Mouse (Mus musculus) mouse embryonic stem cell (cell line): Measurements from ENCODE around the gene Gatad2b.
"Not testable (repeated sequence)": the region's sequence is repeated elsewhere in the genome, so short reads cannot be mapped to it uniquely, and the experiment has no call there.

ENCODE experiments used
- in situ Hi-C, 2 experiments: fragments of 300-500 bp; cut with MboI; formaldehyde crosslinking; loops; 1 replicate in 1 of 2; 3 replicates in 1 of 2; pipeline ENCODE4 v1.14.3; 2019 to 2020; ENCODE audit warnings: low sequenced_read_pairs in 2 of 2, low pct_unique_long_range_greater_than_20kb in 1 of 2, mixed read lengths in 1 of 2; ENCODE audit not compliant: unreplicated experiment in 1 of 2

Gatad2b gene

DNA sequence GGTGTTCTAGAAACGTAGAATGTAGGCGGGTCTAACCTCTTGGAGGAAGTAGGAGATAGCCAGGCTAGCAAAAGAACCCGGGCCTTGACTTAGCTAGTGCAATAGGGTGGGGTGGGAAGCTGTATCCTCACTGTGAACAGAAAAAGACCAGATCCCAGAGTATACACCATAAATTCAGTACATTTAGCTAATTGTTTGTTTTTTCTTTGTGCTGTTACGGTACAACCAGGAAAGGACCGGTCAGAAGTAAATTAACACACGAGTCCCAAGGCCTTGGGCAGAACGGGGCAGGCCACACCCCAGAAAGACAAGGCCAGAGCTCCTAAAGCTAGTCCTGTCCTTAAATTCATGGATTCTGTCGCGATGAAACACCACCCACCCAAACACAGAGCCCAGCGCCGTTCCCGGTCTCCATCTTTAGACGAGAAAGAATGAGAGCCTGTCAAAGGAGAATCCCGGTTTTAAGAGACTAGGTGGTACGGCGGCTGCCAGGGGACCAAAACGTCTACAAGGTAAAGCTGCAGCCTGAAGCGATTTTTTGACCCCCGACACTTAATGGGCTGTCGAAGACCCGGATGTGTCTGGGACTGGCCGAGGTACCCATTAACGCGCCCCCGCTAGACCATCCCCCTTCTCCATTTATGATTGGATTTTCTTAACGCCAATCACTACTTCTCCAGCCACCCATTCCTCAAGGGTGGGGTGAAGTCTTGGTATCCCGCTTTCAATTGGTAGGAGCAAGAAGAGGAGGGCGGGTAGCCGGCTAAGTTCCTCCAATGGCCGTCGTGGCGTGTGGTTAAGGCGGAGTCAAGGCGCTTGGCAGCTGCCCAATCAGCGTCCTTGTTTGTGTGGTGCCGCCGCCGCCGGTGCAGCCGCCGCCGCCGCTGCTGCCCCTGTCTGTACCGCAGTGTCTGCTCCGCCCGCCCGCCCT lies at the start of gene Gatad2b:
Gene Gatad2b (plus strand): TSS at position 834 of the 931 bp plus-strand sequence.
- in situ Hi-C loops, result no loop called here

DNA sequence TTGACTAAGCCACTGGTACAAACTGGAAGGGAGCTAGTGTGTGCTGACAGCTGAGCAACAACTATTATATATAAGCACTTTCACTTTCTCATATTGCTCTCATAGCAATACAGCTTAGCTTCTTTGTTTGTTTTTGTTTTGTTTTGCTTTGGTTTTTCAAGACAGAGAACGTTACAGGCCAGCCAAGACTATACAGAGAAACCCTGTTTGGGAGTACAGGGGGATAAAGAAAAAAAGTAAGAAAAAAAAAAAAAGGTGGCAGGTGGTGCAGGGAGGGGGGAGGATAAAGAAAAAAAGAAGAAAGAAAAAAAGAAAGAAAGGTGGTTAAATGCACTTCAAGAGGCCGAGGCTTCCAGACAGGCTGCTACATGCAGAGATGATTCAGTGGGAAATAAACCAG lies 47.6 kb upstream of the Gatad2b start:
- in situ Hi-C loops, result no loop called here

DNA sequence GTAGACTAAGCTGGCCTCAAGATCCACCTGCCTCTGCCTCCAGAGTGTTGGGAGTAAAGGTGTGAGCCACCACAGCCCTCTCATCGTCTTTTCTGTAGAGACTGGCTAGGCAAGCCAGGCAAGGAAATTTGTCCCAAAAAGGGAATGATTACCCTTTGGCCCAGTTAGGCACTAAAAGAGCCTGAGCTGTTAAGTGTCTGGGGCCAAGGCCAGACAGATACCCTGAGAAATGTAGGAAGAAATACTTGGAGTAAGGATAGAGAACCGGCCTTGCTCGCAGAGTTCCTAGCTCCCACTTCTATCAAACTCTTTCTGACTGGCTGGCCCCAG lies 45.4 kb upstream of the Gatad2b start:
- in situ Hi-C loops, result no loop called here

DNA sequence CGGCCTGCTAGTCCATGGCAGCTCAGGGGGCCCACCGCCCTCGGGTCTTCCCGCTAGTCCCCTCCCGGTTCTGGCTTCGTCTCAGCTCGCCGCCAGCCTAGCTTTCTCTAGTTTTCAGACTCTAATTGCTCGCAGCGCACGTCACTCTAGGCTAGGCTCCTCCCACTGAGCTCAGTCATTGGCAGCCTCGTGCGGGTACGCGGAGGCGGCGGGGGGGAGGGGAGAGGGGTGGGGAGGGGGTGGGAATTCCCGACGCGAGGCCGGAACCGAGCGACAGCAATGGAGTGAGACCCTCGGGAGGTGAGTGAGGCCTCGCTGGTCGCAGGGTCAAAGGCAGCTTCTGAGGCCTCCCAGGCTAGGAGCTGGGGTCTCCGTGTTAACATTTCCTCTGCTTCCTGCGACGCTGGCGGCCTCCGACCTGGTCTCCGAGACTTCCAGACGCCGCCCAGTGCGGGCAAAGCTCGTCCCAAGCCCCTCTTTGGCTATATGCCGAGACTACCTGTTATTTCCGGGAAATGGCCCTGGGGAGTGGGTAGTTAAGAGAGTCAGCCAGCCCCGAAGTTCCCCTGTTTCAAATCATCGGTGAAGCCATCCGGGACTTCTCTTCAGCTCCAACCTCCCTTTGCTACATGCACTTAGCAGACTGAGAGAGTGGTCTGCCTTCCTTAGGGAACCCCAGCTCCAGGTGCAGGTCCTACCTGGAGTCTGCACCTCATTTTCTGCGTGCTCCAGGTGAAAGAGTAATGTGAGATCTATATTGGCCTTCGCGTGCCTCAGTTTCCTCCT lies 44.8 kb upstream of the Gatad2b start, which contains the start of gene Slc39a1:
Gene Slc39a1 (plus strand): TSS at position 213 of the 786 bp plus-strand sequence.
- in situ Hi-C loops, result no loop called here

DNA sequence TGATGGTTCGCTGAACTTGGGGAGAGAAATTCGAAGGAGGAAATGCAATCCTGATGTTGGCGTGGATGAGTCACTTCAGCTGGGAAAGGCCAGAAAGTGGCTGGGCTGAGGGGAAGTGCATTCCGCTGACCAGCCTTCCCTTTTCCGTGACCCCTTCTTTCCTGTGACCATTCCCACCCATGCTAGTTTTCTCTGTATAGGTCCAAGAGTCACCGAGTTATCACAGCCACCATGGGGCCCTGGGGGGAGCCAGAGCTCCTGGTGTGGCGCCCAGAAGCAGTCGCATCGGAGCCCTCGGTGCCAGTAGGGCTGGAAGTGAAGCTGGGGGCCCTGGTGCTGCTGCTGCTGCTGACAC lies 44.3 kb upstream of the Gatad2b start:
- in situ Hi-C loops, result no loop called here

DNA sequence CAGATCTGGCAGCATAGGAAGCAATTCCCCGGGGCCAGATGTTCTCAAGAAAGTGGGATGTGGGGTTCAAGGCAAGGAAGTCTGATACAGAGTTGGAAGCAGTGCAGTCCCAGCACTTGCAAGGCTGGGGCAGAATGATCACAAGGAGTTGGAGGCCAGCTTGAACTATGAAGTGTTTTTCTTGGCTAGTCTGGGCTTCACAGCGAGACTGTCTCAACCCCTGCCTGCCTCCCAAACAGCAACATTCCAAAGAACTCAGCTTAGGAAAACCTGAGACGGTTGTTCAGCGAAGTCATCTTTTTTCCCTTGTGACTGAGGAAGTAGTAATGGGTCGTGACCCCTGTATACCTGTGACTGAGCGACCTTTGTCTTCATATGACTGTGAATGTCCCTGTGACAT lies 42.2 kb upstream of the Gatad2b start:
- in situ Hi-C loops, result no loop called here

DNA sequence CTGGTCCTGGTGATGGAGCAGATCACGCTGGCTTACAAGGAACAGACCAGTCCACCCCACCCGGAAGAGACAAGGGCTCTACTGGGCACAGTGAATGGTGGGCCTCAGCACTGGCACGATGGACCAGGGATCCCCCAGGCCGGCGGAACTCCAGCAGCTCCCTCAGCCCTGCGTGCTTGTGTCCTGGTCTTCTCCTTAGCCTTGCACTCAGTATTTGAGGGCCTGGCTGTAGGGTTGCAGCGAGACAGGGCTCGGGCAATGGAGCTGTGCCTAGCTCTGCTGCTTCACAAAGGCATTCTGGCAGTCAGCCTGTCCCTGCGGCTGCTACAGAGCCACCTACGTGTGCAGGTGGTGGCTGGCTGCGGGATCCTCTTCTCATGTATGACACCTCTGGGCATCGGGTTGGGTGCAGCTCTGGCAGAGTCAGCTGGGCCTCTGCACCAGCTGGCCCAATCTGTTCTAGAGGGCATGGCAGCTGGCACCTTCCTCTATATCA lies 41.2 kb upstream of the Gatad2b start:
- in situ Hi-C loops, result not testable (repeated sequence)

DNA sequence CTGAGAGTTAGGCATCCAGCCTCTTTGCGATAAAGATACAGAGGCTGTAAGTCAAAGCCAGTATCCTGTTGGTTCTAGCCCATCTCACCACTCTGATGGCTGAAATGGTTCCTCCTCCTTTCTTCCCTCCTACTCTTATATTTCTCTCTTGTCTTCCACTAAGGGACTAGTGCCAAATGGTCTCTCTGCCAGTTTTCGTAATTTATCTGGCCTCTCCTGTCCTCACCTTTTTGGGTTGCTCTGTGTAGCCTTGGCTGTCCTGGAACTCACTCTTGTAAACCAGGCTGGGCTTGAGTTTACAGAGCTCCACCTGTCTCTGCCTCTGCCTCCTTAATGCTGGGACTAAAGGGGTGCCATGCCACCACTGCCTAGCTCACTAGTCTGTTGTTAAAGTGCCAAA lies 40.3 kb upstream of the Gatad2b start:
- in situ Hi-C loops, result not testable (repeated sequence)

DNA sequence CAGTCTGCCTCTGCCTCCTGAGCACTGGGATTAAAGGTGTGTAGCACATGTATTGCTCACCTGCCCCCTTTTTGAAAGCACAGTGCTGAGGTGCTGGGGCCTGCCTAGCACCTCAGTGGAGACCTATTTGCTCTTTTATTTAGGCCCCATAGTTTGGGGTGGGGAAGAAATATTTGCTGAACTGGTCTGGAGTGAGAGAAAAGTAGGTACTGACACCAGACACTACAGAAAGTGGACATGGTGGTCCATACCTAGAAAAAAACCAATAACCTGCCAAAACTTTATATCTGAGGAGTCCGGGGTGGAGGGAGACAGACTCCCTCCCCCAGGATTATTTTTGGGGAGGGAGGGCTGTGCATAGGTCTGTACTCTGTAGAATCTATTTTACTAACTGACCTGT lies 39.8 kb upstream of the Gatad2b start:
- in situ Hi-C loops, result not testable (repeated sequence)

DNA sequence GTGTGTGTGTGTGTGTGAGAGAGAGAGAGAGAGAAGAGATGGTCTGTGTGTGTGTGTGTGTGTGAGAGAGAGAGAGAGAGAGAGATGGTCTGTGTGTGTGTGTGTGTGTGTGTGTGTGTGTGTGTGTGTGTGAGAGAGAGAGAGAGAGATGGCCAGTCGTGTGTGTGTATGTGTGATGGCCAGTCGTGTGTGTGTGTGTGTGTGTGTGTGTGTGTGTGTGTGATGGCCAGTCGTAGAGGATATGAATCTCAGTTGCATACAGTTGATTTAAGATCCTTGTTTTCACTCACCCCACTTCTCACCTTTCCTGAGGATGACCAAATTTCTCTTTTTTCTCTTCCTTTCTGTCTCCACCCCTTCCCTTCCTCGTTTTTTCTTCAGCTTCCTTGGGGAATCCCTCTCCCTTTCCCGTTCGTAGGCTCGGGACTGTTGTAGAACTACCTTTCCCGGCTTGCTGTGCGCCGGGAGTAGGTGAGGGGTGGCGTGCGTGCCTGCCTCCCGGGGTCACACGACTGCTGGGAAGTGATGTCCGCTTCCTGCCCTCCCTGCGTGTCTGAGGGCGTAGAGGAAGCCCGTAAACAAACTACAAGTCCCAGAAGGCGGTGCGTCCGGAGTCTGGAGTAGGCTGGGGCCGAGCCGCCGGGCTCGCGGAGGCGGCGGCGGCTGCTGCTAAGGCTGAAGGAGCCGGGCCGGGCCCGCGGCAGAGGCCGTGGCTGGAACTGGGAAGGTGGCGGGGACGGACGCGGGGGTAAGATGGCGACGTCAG lies 39.1 kb upstream of the Gatad2b start, which contains the start of gene Crtc2:
Gene Crtc2 (plus strand): TSS at position 511 of the 766 bp plus-strand sequence.
- in situ Hi-C loops, result no loop called here

DNA sequence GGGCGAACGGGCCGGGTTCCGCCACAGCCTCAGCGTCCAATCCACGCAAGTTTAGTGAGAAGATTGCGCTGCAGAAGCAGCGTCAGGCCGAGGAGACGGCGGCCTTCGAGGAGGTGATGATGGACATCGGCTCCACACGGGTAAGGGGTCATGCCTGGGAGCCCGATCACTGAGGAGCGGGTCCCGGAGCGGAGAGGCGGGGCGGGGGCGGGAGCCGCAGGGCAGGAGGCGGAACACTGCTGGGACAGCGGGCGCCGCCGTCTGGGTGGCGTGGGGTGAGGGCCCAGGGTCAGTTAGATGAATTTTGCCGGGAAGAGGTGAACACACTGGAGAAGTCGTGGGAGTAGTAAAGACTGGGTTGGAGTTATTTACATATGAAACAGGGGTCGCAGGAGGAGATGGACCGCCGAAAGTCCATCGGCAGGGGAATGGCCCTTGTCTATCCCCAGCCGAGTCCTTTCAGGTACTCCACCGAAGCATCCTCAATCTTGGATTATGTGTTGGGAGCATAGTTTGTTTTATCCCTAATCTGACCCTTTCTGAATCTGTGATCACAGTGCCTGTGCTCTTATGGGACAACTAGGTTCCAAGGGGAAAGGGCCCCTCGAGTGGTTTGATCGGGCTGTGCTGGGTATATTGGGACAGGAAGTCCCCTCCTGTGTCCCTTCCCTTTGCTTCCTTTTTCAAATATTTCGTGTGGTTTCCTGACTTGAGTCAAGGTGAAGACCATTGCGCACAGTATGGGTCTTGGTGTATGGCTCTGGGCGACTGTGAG lies 38.4 kb upstream of the Gatad2b start:
- in situ Hi-C loops, result no loop called here

DNA sequence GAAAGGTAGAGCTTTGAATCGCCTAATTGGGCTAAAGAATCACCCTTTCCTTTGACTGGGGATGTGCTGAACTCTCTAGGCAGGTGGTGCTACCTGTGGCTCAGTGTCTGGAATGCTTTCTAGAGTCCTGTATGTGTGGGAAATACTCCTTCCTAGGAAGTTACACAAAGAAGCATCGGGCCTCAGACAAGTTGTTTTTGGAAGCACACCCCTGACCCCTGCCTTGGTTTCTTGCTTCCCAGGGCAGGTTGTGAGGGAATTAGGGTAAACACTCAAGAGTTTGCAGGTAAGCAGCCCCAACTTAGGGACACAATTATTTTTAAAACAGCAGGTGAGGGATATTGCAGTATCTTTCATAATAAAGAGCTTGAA lies 37.8 kb upstream of the Gatad2b start:
- in situ Hi-C loops, result no loop called here

DNA sequence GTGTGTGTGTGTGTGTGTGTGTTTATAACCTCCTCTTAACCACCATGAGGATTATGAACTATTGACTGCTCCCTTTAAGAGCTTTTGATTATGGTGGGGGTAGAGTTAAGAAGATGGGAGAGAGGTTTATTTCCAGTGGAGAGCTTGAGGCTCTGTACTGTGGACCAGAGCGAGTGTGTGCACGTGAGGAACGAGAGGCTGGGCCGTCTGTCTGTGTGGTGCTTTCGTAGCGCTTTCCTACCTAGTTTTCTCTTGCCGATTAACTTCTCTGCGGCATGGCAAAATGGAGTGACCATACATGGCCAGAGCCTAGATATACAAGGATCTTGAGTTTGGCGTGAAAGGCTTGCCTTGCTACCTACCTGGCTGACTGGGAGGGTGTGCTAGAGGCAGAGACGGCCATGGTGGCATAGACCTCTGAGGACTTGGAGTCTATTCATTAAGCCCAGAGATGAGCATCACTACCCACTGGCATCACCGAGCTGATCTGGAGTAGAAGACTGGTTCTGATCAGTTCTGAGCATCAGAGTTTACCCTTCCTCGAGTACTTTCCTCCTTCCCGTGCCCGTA lies 37.1 kb upstream of the Gatad2b start:
- in situ Hi-C loops, result no loop called here

DNA sequence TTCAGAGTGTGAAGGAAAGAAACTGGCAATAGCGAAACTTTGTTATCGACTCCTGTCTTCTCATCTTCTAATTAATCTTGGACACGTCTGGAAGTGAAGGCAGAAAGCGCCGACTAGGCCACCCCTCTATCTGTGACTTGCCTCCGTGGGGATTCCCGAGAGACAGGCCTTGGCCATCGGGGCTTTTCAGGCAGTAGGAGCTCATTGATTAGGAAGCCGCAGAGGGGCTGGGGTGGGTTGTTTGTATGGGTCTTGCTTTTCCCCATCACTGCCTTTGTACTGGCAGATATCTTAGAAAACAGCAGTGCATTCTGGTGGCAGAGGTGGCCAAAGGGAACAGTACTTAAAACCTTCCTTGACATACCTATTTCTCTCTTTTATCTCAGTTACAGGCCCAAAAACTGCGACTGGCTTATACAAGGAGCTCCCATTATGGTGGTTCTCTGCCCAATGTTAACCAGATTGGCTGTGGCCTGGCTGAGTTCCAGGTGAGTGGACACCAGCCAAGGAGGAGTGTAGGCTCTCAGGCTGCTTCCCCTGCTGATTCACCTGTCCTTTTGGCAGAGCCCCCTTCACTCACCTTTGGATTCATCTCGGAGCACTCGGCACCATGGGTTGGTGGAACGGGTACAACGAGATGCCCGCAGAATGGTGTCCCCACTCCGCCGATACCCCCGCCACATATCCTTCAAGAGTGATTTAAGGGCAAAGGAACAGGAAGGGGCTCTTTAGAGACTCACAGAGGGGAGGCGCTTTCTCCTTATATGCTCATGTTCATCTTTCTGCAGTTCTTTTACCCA lies 36.0 kb upstream of the Gatad2b start:
- in situ Hi-C loops, result no loop called here

DNA sequence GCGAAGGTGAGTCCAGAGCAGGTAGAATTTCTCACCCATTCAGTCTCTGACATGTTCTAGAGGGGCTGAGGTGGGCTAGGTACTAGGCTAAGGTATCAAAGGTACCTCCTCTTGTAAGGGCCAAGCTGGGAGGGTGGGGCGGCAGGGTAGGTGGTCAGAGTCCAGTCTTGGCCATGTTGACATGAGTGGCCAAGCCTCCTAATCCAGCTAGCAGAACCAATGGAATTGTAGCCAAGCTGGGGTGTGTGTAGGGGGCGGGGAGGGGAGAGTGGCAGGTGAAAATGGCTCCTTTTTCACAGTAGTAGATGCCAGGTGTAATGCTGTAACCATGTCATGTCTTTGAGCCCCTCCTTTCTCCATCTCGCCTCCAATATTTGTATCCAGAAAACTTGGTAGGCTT lies 34.5 kb upstream of the Gatad2b start:
- in situ Hi-C loops, result no loop called here

DNA sequence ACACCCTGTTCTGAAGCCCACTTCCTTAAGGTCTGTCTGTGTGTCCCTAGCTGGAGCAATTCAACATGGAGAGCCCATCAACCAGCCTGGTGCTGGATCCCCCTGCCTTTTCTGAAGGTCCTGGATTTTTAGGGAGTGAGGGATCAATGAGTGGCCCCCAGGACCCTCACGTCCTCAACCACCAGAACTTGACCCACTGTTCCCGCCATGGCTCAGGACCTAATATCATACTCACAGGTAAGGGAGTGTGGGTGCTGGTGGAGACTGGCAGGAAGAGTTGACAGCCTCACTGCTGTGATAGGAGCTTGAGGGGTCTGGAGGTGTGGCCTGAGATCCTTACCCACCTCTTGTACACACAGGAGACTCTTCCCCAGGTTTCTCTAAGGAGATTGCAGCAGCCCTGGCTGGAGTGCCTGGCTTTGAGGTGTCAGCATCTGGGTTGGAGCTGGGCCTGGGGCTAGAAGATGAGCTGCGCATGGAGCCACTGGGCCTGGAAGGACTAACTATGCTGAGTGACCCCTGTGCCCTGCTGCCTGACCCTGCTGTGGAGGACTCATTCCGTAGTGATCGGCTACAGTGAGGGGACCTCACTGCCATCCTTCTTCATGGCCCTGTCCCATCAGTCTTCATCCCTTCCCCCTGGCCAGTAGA lies 29.7 kb upstream of the Gatad2b start:
- in situ Hi-C loops, result no loop called here

DNA sequence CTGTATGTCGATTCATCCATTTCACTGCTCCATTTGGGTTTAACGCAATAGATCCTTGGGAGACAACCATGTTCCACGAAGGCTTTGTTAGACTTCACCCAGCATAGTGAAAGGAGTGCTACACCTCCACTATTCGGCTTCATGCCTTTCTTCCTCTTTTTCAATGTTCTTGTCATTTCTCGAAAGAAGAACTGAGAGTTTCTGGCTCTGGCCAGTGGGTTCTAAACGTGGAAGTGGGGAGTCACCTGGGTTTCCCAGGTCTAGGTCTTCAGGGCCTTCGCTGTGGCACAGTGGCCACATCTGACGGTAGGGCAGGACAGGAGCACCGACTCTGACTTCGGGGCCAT lies 28.3 kb upstream of the Gatad2b start:
- in situ Hi-C loops, result no loop called here
